Mouse (Mus musculus): Measurements from ENCODE around the gene Slc6a5.

The Slc6a5 gene

GRCm38 (mm10) chr7:49984698-49985097 lies 74.8 kb downstream of the Slc6a5 start:
- no peak for DNase-seq

- DNase-seq: no peak
These were observed 76.0 kb downstream of the Slc6a5 start for GRCm38 (mm10) chr7:49985947-49986346.

GRCm38 (mm10) chr7:49999321-49999720 lies 89.4 kb downstream of the Slc6a5 start:
- no peak for DNase-seq

- no peak for DNase-seq
These were observed 95.3 kb downstream of the Slc6a5 start for GRCm38 (mm10) chr7:50005268-50005667.

All from thymus, adult 18-20 months (tissue).